Mouse (Mus musculus) heart, embryonic 11.5 days (tissue): Measurements from ENCODE around the gene Olfr108. TPM values are rescaled to one million over a fixed set of nuclear protein-coding genes. Genes with fewer than 3 reads are reported as not detected.

Experiments
- ATAC-seq: fragments of 200-750 bp; cut with Nextera tagmentation; replicated peaks from 2 replicates; pipeline ENCODE4 v1.8.0; 2017; ENCODE audit warnings: moderate library complexity; ENCODE audit not compliant: insufficient number of reproducible peaks, low FRiP score, low TSS enrichment
- H3K27ac ChIP-seq: fragments of 300-500 bp; sonication (generic); 2 replicates; pipeline ENCODE4 v1.5.1; 2014; ENCODE audit warnings: mild to moderate bottlenecking, low read depth, low read length
- H3K27me3 ChIP-seq: fragments of 300-500 bp; sonication (generic); 2 replicates; pipeline ENCODE4 v1.6.1; 2014; ENCODE audit warnings: mild to moderate bottlenecking, low read length, mixed read lengths; ENCODE audit not compliant: control insufficient read depth, insufficient read depth
- H3K36me3 ChIP-seq: fragments of 300-500 bp; sonication (generic); 2 replicates; pipeline ENCODE4 v1.6.1; 2014; ENCODE audit warnings: mild to moderate bottlenecking, low read length, moderate library complexity, mixed read lengths; ENCODE audit not compliant: control insufficient read depth, insufficient read depth
- H3K4me1 ChIP-seq: fragments of 300-500 bp; sonication (generic); 2 replicates; pipeline ENCODE4 v1.6.1; 2014; ENCODE audit warnings: low read length; ENCODE audit not compliant: control insufficient read depth, insufficient read depth
- H3K4me2 ChIP-seq: fragments of 300-500 bp; sonication (generic); 2 replicates; pipeline ENCODE4 v1.6.1; 2014; ENCODE audit warnings: mild to moderate bottlenecking, moderate library complexity
- H3K4me3 ChIP-seq: fragments of 300-500 bp; sonication (generic); 2 replicates; pipeline ENCODE4 v1.5.1; 2014; ENCODE audit warnings: low read depth, low read length
- H3K9ac ChIP-seq: fragments of 300-500 bp; sonication (generic); 2 replicates; pipeline ENCODE4 v1.6.1; 2014; ENCODE audit warnings: mild to moderate bottlenecking, low read depth, low read length, moderate library complexity
- H3K9me3 ChIP-seq: fragments of 300-500 bp; sonication (generic); replicated peaks from 2 replicates; pipeline ENCODE4 v1.6.1; 2016; ENCODE audit warnings: low read length; ENCODE audit not compliant: control insufficient read depth
- WGBS: fragments of 180-500 bp; shearing (Covaris S2); extraction: QIAGEN DNeasy Blood & Tissue Kit; methylation state at CpG from one replicate; pipeline ENCODE4 v1.1.7; 2014; ENCODE audit not compliant: insufficient replicate concordance; 5-methylcytosine and 5-hydroxymethylcytosine counted together
- polyA plus RNA-seq: library from polyadenylated mRNA; unstranded; fragments of >200 nt; fragmentation: Nextera tagmentation; extraction: Ambion mirVana; gene quantifications from 2 replicates; pipeline ENCODE4 v1.2.1, GENCODE M21; 2014

Gene Olfr108
- polyA plus RNA-seq: not detected in 2 replicates

- Histone ChIP-seq H3K4me3 (no peak within 1 kb of the TSS), H3K4me2 (no peak within 1 kb of the TSS), H3K27ac (no peak within 1 kb of the TSS), H3K9me3 (no peaks in the 10 kb centered on the region), H3K4me1 (no peaks in the 10 kb centered on the region), H3K9ac (no peak within 1 kb of the TSS), H3K36me3 (no peaks in the 10 kb centered on the region), H3K27me3 (no peaks in the 10 kb centered on the region)
- ATAC-seq: no peak
- 83% methylated on average over 1 of the region's 1 CpGs for WGBS
Observed at GRCm38 (mm10) chr17:37445180-37445579, at the start of gene Olfr108. Olfr108 (plus strand) TSS chr17:37445480.

DNA sequence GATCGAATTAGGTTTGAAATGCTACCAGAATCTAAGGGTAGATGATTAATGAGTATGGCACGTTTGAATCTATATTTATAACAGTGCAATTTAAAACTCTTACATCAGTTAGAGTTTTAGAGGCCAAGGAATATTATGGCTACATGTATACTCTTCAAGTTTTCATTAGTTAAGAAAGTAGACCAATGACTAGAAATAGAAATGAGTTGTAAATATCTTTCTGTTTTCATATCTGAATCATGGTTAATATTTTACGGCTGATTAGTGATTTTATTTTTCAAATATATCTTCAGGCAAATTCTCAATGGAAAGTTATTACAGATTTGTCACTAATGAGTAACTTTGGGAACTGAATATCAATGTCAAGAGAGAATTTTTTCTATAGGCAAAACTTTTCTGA, 46.4 kb upstream of the Olfr108 start, which contains the start of gene Olfr107:
Gene Olfr107, plus strand, starts transcription at position 301 of the 400 bp plus-strand sequence.
- no peaks in the 10 kb centered on the region for H3K4me1 ChIP-seq
- no peaks in the 10 kb centered on the region for H3K27me3 ChIP-seq
- H3K9ac ChIP-seq: no peak within 1 kb of the TSS
- no peak for ATAC-seq
- H3K27ac ChIP-seq: no peak within 1 kb of the TSS
- 68% methylated on average over 3 of the region's 3 CpGs for WGBS
- no peak within 1 kb of the TSS for H3K4me3 ChIP-seq
- H3K36me3 ChIP-seq: no peaks in the 10 kb centered on the region
- no peak within 1 kb of the TSS for H3K4me2 ChIP-seq
- H3K9me3 ChIP-seq: no peaks in the 10 kb centered on the region

DNA sequence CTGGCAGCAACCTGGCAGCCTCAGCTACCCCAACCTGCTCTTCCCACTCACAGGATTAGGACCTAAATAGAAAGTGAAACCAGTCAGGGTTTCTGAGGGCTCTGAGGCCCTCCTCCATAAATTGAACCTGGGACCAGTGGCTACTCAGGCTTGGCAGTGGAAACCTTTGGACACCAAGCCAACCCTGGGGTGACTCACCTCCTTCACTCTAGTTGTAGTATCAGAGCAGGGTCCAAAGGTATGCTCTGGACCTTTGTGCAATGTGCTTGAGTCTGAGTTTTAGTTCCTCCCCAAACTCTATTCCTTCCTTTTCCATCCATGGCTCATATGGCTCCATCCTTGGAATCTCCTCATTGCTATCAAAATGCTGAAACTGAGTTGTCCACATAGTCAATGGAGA, 31.9 kb upstream of the Olfr108 start:
- Histone ChIP-seq H3K4me1 (no peaks in the 10 kb centered on the region), H3K9ac (no peak overlapping the region), H3K4me3 (no peak overlapping the region), H3K9me3 (0 out of 2 replicates have a peak, but pooled peaks cover 2% of the 10 kb centered on the region), H3K4me2 (no peak overlapping the region), H3K36me3 (no peaks in the 10 kb centered on the region), H3K27ac (no peak overlapping the region), H3K27me3 (no peaks in the 10 kb centered on the region)
- ATAC-seq: no peak

DNA sequence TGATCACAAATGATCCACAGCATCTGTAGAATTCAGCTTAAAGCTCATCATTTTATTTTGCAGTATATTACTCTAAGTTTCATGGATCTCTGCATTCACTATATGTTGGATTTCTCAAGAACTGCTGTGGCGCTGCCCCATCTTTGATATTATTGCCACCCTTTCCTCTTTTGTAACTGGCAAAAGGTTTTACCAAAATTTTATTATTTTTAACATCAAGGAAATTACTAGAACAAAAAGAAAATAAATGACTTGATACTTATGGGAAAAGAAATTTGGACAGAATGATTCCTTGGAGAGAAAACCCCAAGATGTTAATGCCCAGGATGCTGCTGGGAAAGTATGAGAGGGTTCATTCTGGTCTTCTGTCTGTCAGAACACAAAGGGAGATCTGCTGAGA, 13.3 kb downstream of the Olfr108 start, which contains the start of gene Olfr109:
Gene Olfr109, plus strand, starts transcription at position 301 of the 400 bp plus-strand sequence.
- no peak for ATAC-seq
- no peak within 1 kb of the TSS for H3K4me3 ChIP-seq
- H3K27ac ChIP-seq: no peak within 1 kb of the TSS
- no peak within 1 kb of the TSS for H3K4me2 ChIP-seq
- H3K9me3 ChIP-seq: no peaks in the 10 kb centered on the region
- H3K36me3 ChIP-seq: no peaks in the 10 kb centered on the region
- 82% methylated on average over 1 of the region's 1 CpGs for WGBS
- no peak within 1 kb of the TSS for H3K9ac ChIP-seq
- H3K4me1 ChIP-seq: no peaks in the 10 kb centered on the region
- no peaks in the 10 kb centered on the region for H3K27me3 ChIP-seq

- ATAC-seq: no peak
- Histone ChIP-seq H3K27ac (no peak within 1 kb of the TSS), H3K4me2 (no peak within 1 kb of the TSS), H3K9ac (no peak within 1 kb of the TSS), H3K4me1 (no peaks in the 10 kb centered on the region), H3K9me3 (no peaks in the 10 kb centered on the region), H3K36me3 (no peaks in the 10 kb centered on the region), H3K4me3 (no peak within 1 kb of the TSS), H3K27me3 (no peaks in the 10 kb centered on the region)
- WGBS: 58% methylated on average over 2 of the region's 2 CpGs
Observed at GRCm38 (mm10) chr17:37483452-37483851, 38.2 kb downstream of the Olfr108 start, which contains the start of gene H2-M2. H2-M2 (minus strand) TSS chr17:37483552.

DNA sequence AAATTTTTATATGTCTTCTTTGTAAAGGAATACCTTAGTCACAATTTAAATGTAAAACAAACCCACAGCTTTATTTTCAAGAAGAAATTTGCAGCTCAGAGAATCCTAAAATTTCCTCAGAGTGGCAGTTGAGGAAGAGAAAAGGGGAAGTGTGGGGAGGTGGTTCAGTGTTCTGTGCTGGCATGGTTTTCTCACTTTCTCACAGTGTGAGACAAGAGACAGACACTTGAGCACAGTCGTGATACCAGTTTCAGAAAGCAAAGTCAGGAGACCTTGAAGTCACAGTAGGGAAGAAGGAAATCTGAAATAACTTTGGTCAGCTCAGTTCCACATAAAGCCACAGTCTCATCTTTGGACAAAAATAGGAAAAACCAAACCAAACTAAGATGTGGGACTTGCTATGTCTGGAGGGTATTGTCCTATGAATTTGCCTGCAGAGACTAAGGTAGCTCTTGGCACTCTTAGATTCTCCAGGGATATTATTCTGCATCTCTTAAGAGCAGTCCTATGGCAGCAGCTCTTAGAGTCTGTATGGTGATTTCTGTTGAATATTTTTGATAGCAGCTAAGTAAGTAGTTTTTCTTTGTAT, 46.7 kb downstream of the Olfr108 start, which contains the start of gene Olfr110:
Gene Olfr110, plus strand, starts transcription at position 539 of the 589 bp plus-strand sequence.
- Histone ChIP-seq H3K4me3 (no peak within 1 kb of the TSS), H3K27ac (no peak within 1 kb of the TSS), H3K4me1 (no peaks in the 10 kb centered on the region), H3K36me3 (no peaks in the 10 kb centered on the region), H3K27me3 (no peaks in the 10 kb centered on the region), H3K4me2 (no peak within 1 kb of the TSS), H3K9ac (no peak within 1 kb of the TSS), H3K9me3 (no peaks in the 10 kb centered on the region)
- WGBS: 41% methylated on average over 1 of the region's 1 CpGs
- ATAC-seq: no peak

Other genes starting within 250 kb of the Olfr108 start
- not detected in 2 replicates for gene Olfr94, start 244.5 kb upstream of the Olfr108 start, polyA plus RNA-seq
- gene Olfr95, start 232.4 kb upstream of the Olfr108 start, polyA plus RNA-seq: not detected in 2 replicates
- gene Olfr96, start 225.3 kb upstream of the Olfr108 start, polyA plus RNA-seq: not detected in 2 replicates
- gene Olfr97, start 208.2 kb upstream of the Olfr108 start, polyA plus RNA-seq: not detected in 2 replicates
- gene Olfr98, start 181.7 kb upstream of the Olfr108 start, polyA plus RNA-seq: not detected in 2 replicates
- gene H2-M3, start 175.3 kb upstream of the Olfr108 start, polyA plus RNA-seq: 0.55 and 0.72 TPM in 2 replicates
- gene Olfr99, start 162.0 kb upstream of the Olfr108 start, polyA plus RNA-seq: not detected in 2 replicates
- gene Olfr101, start 141.2 kb upstream of the Olfr108 start, polyA plus RNA-seq: not detected in 2 replicates
- gene Olfr102, start 128.4 kb upstream of the Olfr108 start, polyA plus RNA-seq: not detected in 2 replicates
- not detected in 2 replicates for gene Olfr103, start 105.8 kb upstream of the Olfr108 start, polyA plus RNA-seq
- not detected in 2 replicates for gene Olfr104-ps, start 85.9 kb upstream of the Olfr108 start, polyA plus RNA-seq
- not detected in 2 replicates for gene Olfr105-ps, start 66.4 kb upstream of the Olfr108 start, polyA plus RNA-seq
- not detected in 2 replicates for gene Olfr106-ps, start 55.1 kb upstream of the Olfr108 start, polyA plus RNA-seq
- not detected in 2 replicates for gene Olfr107, start 46.3 kb upstream of the Olfr108 start, polyA plus RNA-seq
- gene Olfr109, start 13.4 kb downstream of the Olfr108 start, polyA plus RNA-seq: not detected in 2 replicates
- gene H2-M2, start 38.1 kb downstream of the Olfr108 start, polyA plus RNA-seq: not detected in 2 replicates
- not detected in 2 replicates for gene Olfr110, start 47.0 kb downstream of the Olfr108 start, polyA plus RNA-seq
- not detected in 2 replicates for gene Olfr111, start 62.5 kb downstream of the Olfr108 start, polyA plus RNA-seq
- gene Olfr112, start 124.0 kb downstream of the Olfr108 start, polyA plus RNA-seq: not detected in 2 replicates
- gene Olfr113, start 132.2 kb downstream of the Olfr108 start, polyA plus RNA-seq: not detected in 2 replicates
- gene Olfr114, start 147.3 kb downstream of the Olfr108 start, polyA plus RNA-seq: not detected in 2 replicates
- gene Olfr115, start 181.6 kb downstream of the Olfr108 start, polyA plus RNA-seq: not detected in 2 replicates
- not detected in 2 replicates for gene Olfr116, start 181.7 kb downstream of the Olfr108 start, polyA plus RNA-seq
- gene Olfr117, start 218.3 kb downstream of the Olfr108 start, polyA plus RNA-seq: not detected in 2 replicates
- gene Olfr118, start 221.5 kb downstream of the Olfr108 start, polyA plus RNA-seq: not detected in 2 replicates